Mouse (Mus musculus) embryonic facial prominence, embryonic 11.5 days (tissue): ENCODE results near the gene Rps28. TPM values are rescaled to one million over a fixed set of nuclear protein-coding genes. Genes with fewer than 3 reads are reported as not detected.
"Not testable (repeated sequence)": the region's sequence is repeated elsewhere in the genome, so short reads cannot be mapped to it uniquely, and the experiment has no call there.

ENCODE experiments used
- ATAC-seq: fragments of 200-750 bp; cut with Nextera tagmentation; replicated peaks from 2 replicates; pipeline ENCODE4 v1.8.0; 2017; ENCODE audit warnings: low read depth; ENCODE audit not compliant: insufficient number of reproducible peaks, low FRiP score, low TSS enrichment
- DNase-seq: peaks from one replicate; pipeline ENCODE4 v3.0.0-alpha.2; 2015; ENCODE audit warnings: low spot score
- H3K27ac ChIP-seq: fragments of 300-500 bp; sonication (generic); replicated peaks from 2 replicates; pipeline ENCODE4 v1.5.1; 2014; ENCODE audit warnings: mild to moderate bottlenecking, low read depth, low read length, control low read depth
- H3K27me3 ChIP-seq: fragments of 300-500 bp; sonication (generic); 2 replicates; pipeline ENCODE4 v1.6.1; 2014; ENCODE audit warnings: mild to moderate bottlenecking, low read length, moderate library complexity, mixed read lengths; ENCODE audit not compliant: control insufficient read depth, insufficient read depth
- H3K36me3 ChIP-seq: fragments of 300-500 bp; sonication (generic); replicated peaks from 2 replicates; pipeline ENCODE4 v1.6.1; 2014; ENCODE audit warnings: low read depth, mild to moderate bottlenecking, low read length, moderate library complexity, mixed read lengths; ENCODE audit not compliant: control insufficient read depth, insufficient read depth
- H3K4me1 ChIP-seq: fragments of 300-500 bp; sonication (generic); 2 replicates; pipeline ENCODE4 v1.6.1; 2014; ENCODE audit warnings: low read length, mixed read lengths; ENCODE audit not compliant: control insufficient read depth, insufficient read depth
- H3K4me2 ChIP-seq: fragments of 300-500 bp; sonication (generic); 2 replicates; pipeline ENCODE4 v1.6.1; 2014; ENCODE audit warnings: low read depth, mild to moderate bottlenecking, control low read depth, low read length, moderate library complexity
- H3K4me3 ChIP-seq: fragments of 300-500 bp; sonication (generic); 2 replicates; pipeline ENCODE4 v1.5.1; 2014; ENCODE audit warnings: low read depth, low read length, control low read depth
- H3K9ac ChIP-seq: fragments of 300-500 bp; sonication (generic); replicated peaks from 2 replicates; pipeline ENCODE4 v1.6.1; 2014; ENCODE audit warnings: mild to moderate bottlenecking, control low read depth, low read length
- H3K9me3 ChIP-seq: fragments of 300-500 bp; sonication (generic); replicated peaks from 2 replicates; pipeline ENCODE4 v1.6.1; 2016; ENCODE audit warnings: mild to moderate bottlenecking, low read length, inconsistent platforms, mixed read lengths; ENCODE audit not compliant: control insufficient read depth
- WGBS: fragments of 180-500 bp; shearing (Covaris S2); extraction: QIAGEN DNeasy Blood & Tissue Kit; methylation state at CpG from one replicate; pipeline ENCODE4 v1.1.7; 2014; 5-methylcytosine and 5-hydroxymethylcytosine counted together
- polyA plus RNA-seq: library from polyadenylated mRNA; unstranded; fragments of >200 nt; fragmentation: Nextera tagmentation; extraction: Ambion mirVana; gene quantifications from 2 replicates; pipeline ENCODE4 v1.2.1, GENCODE M21; 2014

Rps28 gene
- 824 and 897 TPM in 2 replicates for polyA plus RNA-seq

- Histone ChIP-seq H3K4me3 (peak within 1 kb of the TSS; percentile 69), H3K27ac (peak within 1 kb of the TSS; percentile 52; the same call in 1 of the 2 replicates), H3K9me3 (no peaks in the 10 kb centered on the region), H3K27me3 (no peaks in the 10 kb centered on the region), H3K4me2 (peak within 1 kb of the TSS; percentile 72), H3K36me3 (peaks cover 2% of the 10 kb centered on the region; the same call in 1 of the 2 replicates), H3K9ac (peak within 1 kb of the TSS; percentile 80), H3K4me1 (no peaks in the 10 kb centered on the region; the same call in none of the 2 replicates)
- ATAC-seq (peak; percentile 85), DNase-seq (peak; percentile 98)
- WGBS = under 1% methylated on average over 51 of the region's 51 CpGs
Measured at GRCm38 (mm10) chr17:33824084-33824996, at the start of gene Rps28, which contains the start of gene Ndufa7. TSS of gene Rps28 (minus strand) at chr17:33824562. TSS of gene Ndufa7 (plus strand) at chr17:33824572.

GRCm38 (mm10) chr17:33873537-33873936, 49.2 kb upstream of the Rps28 start, which contains the start of gene Gm7029:
TSS of gene Gm7029 (plus strand) at chr17:33873837.
- H3K36me3 ChIP-seq = not testable (repeated sequence)

GRCm38 (mm10) chr17:33865330-33866030, 41.1 kb upstream of the Rps28 start:
- H3K9me3 ChIP-seq = no peaks in the 10 kb centered on the region
- WGBS = 45% methylated on average over 9 of the region's 9 CpGs
- ATAC-seq (no peak), DNase-seq (peak; percentile 41)
- no peaks in the 10 kb centered on the region for H3K4me1 ChIP-seq
- H3K27ac ChIP-seq = no peak overlapping the region
- no peaks in the 10 kb centered on the region for H3K36me3 ChIP-seq
- H3K9ac ChIP-seq = no peak overlapping the region
- H3K4me3 ChIP-seq = no peak overlapping the region
- H3K4me2 ChIP-seq = no peak overlapping the region
- H3K27me3 ChIP-seq = no peaks in the 10 kb centered on the region

More at GRCm38 (mm10) chr17:33873537-33873936, 49.2 kb upstream of the Rps28 start, which contains the start of gene Gm7029:
- not testable (repeated sequence) for DNase-seq, H3K9ac ChIP-seq, H3K9me3 ChIP-seq, H3K27ac ChIP-seq, ATAC-seq, H3K27me3 ChIP-seq, H3K4me1 ChIP-seq, H3K4me2 ChIP-seq, H3K4me3 ChIP-seq
- WGBS = 90% methylated on average over 2 of the region's 12 CpGs

GRCm38 (mm10) chr17:33857816-33858215, 33.5 kb upstream of the Rps28 start:
- no peaks in the 10 kb centered on the region for H3K4me1 ChIP-seq
- no peak overlapping the region for H3K27ac ChIP-seq
- DNase-seq = no peak
- no peak overlapping the region for H3K4me2 ChIP-seq
- no peaks in the 10 kb centered on the region for H3K9me3 ChIP-seq
- H3K9ac ChIP-seq = no peak overlapping the region
- H3K4me3 ChIP-seq = no peak overlapping the region
- H3K36me3 ChIP-seq = no peaks in the 10 kb centered on the region
- WGBS = 65% methylated on average over 4 of the region's 4 CpGs
- no peaks in the 10 kb centered on the region for H3K27me3 ChIP-seq
- no peak for ATAC-seq

- Histone ChIP-seq H3K4me2 (no peak overlapping the region), H3K27ac (no peak overlapping the region), H3K4me1 (no peaks in the 10 kb centered on the region), H3K27me3 (no peaks in the 10 kb centered on the region), H3K9ac (no peak overlapping the region), H3K36me3 (no peaks in the 10 kb centered on the region), H3K4me3 (no peak overlapping the region), H3K9me3 (no peaks in the 10 kb centered on the region)
- DNase-seq (no peak), ATAC-seq (no peak)
- 63% methylated on average over 1 of the region's 1 CpGs for WGBS
Measured at GRCm38 (mm10) chr17:33851331-33851730, 27.0 kb upstream of the Rps28 start.

GRCm38 (mm10) chr17:33848139-33848538, 23.8 kb upstream of the Rps28 start:
- Histone ChIP-seq H3K4me3 (no peak overlapping the region), H3K27ac (no peak overlapping the region), H3K4me1 (no peaks in the 10 kb centered on the region), H3K9me3 (no peaks in the 10 kb centered on the region), H3K9ac (no peak overlapping the region), H3K4me2 (no peak overlapping the region), H3K36me3 (no peaks in the 10 kb centered on the region), H3K27me3 (no peaks in the 10 kb centered on the region)
- ATAC-seq (no peak), DNase-seq (no peak)
- 72% methylated on average over 8 of the region's 8 CpGs for WGBS

- H3K27me3 ChIP-seq = no peaks in the 10 kb centered on the region
- no peak overlapping the region; the same call in 1 of the 2 replicates for H3K4me2 ChIP-seq
- no peaks in the 10 kb centered on the region for H3K36me3 ChIP-seq
- no peaks in the 10 kb centered on the region for H3K9me3 ChIP-seq
- no peak overlapping the region for H3K9ac ChIP-seq
- WGBS = 64% methylated on average over 1 of the region's 1 CpGs
- no peak overlapping the region for H3K27ac ChIP-seq
- no peak overlapping the region for H3K4me3 ChIP-seq
- no peak for DNase-seq
- ATAC-seq = no peak
- no peaks in the 10 kb centered on the region for H3K4me1 ChIP-seq
Measured at GRCm38 (mm10) chr17:33844196-33844595, 19.8 kb upstream of the Rps28 start.
